Comparison of ENCODE assay signal across 20 mouse cellular contexts in the genomic region with DNA sequence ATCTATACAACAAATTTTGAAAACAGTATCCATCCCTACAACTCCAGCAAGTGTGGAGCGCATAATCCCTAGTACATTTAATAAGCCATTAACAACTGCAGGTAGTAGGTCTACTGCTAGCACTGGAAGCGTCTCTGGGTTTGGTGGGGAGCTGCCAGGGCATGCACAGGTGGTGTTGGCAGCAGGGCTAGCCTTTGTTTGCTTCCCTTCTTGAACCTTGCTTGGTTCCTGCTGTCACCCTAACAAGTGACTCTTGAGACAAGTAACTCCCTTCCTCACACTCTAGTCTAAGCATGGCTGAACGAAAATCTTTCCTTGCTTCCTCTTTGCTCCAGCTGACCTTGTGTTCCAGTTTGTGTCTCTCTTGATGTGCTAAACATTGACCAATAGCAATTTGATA. TPM values are rescaled to one million over a fixed set of nuclear protein-coding genes. Genes with fewer than 3 reads are reported as not detected.
DNase-seq lines count a peak whose midpoint lies in the region; ATAC-seq and TF ChIP-seq lines count a peak whose summit lies in the region.
"Had no signal": no experiment of that assay in that cellular context is flagged by ENCODE, and none has a peak within 500 bp of the region (broad histone marks: within the 10 kb centered on the region; RNA-seq: fewer than 3 reads in every experiment).

No protein-coding gene starts in this region.

- H3K4me1 ChIP-seq in lung, embryonic 14.5 days (ENCODE audit: insufficient read depth), result no peaks in the 10 kb centered on the region
- H3K4me1 ChIP-seq: embryonic facial prominence, embryonic 15.5 days had no signal

- no peak overlapping the region for H3K9ac ChIP-seq in lung, embryonic 14.5 days
- H3K9ac ChIP-seq: embryonic facial prominence, embryonic 15.5 days; hindbrain, embryonic 13.5 days had no signal

- no peak for ATAC-seq in lung, embryonic 14.5 days (ENCODE audit: insufficient read depth)
- ATAC-seq: forebrain, embryonic 14.5 days had no signal

- H3K9me3 ChIP-seq in lung, embryonic 14.5 days (ENCODE audit: low read depth, low read length), result no peaks in the 10 kb centered on the region
- H3K9me3 ChIP-seq: embryonic facial prominence, embryonic 15.5 days; forebrain, embryonic 10.5 days; heart, embryonic 10.5 days; hindbrain, embryonic 13.5 days had no signal

- WGBS in lung, embryonic 14.5 days, result 78% methylated on average over 3 of the region's 3 CpGs

- no peak for TF ChIP-seq CTCF in lung, embryonic 14.5 days (IDR thresholded peaks at IDR 0.05; ENCODE audit: low read depth)

- DNase-seq in lung, adult 18-20 months, result peak; percentile 66 to 74
- no peak for DNase-seq in lung, postnatal 14 days
- peak; percentile 2 for DNase-seq in lung, embryonic 14.5 days
- DNase-seq in lung, postnatal 10 days, result peak; percentile 17
- DNase-seq in testis, postnatal 10 days (ENCODE audit: low spot score), result no peak
- DNase-seq in spleen, adult 12 weeks (ENCODE audit: low spot score), result no peak
- DNase-seq: adrenal gland, adult 8-10 months; adrenal gland, postnatal 36 days; cerebellum, adult 2 months; cerebellum, postnatal 14 days; embryo, embryonic 11 days; gastrocnemius, postnatal 36 days; heart, adult 11 months; heart, postnatal 14 days had no signal

- no peak overlapping the region for H3K4me3 ChIP-seq in lung, embryonic 14.5 days (ENCODE audit: low read depth, low read length)
- H3K4me3 ChIP-seq: embryonic facial prominence, embryonic 15.5 days; erythroblast, embryonic 14.5 days; forebrain, embryonic 10.5 days; heart, embryonic 10.5 days; hindbrain, embryonic 13.5 days had no signal

- H3K4me2 ChIP-seq in lung, embryonic 14.5 days, result no peak overlapping the region
- H3K4me2 ChIP-seq: embryonic facial prominence, embryonic 15.5 days; hindbrain, embryonic 13.5 days had no signal

- H3K27ac ChIP-seq in lung, embryonic 14.5 days (ENCODE audit: low read depth), result no peak overlapping the region
- H3K27ac ChIP-seq: embryonic facial prominence, embryonic 15.5 days; forebrain, embryonic 10.5 days; heart, embryonic 10.5 days; hindbrain, embryonic 13.5 days had no signal

- H3K36me3 ChIP-seq in lung, embryonic 14.5 days (ENCODE audit: insufficient read depth), result no peaks in the 10 kb centered on the region
- H3K36me3 ChIP-seq: embryonic facial prominence, embryonic 15.5 days; forebrain, embryonic 10.5 days had no signal

- H3K27me3 ChIP-seq in lung, embryonic 14.5 days (ENCODE audit: insufficient read depth, low read length), result no peaks in the 10 kb centered on the region
- H3K27me3 ChIP-seq: embryonic facial prominence, embryonic 15.5 days; hindbrain, embryonic 13.5 days had no signal

RNA-seq across cellular contexts. Expression of gene Plxna4, which starts 44.0 kb away (rescaled TPM):
- polyA plus RNA-seq in lung, embryonic 14.5 days (2014; fragmentation: Nextera tagmentation; extraction: Ambion mirVana), result 2.4 and 2.6 TPM in 2 replicates

Comparison
In these comparisons a context has a peak if more than half of its experiments do, and no peak if none do; other contexts are left out.
1. DNase-seq: peak in lung, adult 18-20 months (2 of 2), lung, embryonic 14.5 days (single experiment) and lung, postnatal 10 days (single experiment); none in lung, postnatal 14 days (single experiment), testis, postnatal 10 days (single experiment) and spleen, adult 12 weeks (single experiment).